Mouse (Mus musculus): ENCODE measurements around the gene Nr1i3. TPM values are rescaled to one million over a fixed set of nuclear protein-coding genes. Genes with fewer than 3 reads are reported as not detected.

Nr1i3 gene
- polyA plus RNA-seq (2015; fragmentation: Nextera tagmentation; extraction: Ambion mirVana) = 0.19 and 0.23 TPM in 2 replicates

- Histone ChIP-seq H3K27me3 (ENCODE audit: control insufficient read depth, insufficient read depth, low read depth, low read length) (no peaks in the 10 kb centered on the region), H3K9ac (ENCODE audit: low read length) (no peak within 1 kb of the TSS), H3K4me1 (replicated peaks; ENCODE audit: control insufficient read depth, insufficient read depth, low read length) (no peaks in the 10 kb centered on the region), H3K4me3 (ENCODE audit: low read length) (no peak within 1 kb of the TSS), H3K27ac (ENCODE audit: low read length) (no peak within 1 kb of the TSS), H3K36me3 (ENCODE audit: control insufficient read depth, insufficient read depth, low read length) (no peaks in the 10 kb centered on the region), H3K9me3 (ENCODE audit: control insufficient read depth, low read length) (no peaks in the 10 kb centered on the region), H3K4me2 (ENCODE audit: low read depth, low read length) (no peak within 1 kb of the TSS)
- WGBS = 66% methylated on average over 10 of the region's 10 CpGs
- no peak for ATAC-seq (ENCODE audit: low read depth)
Measured at GRCm38 (mm10) chr1:171213801-171214496, at the start of gene Nr1i3. Nr1i3 (plus strand) TSS chr1:171213970.

- ATAC-seq (ENCODE audit: low read depth) = no peak
- H3K9ac ChIP-seq (ENCODE audit: low read length) = no peak overlapping the region
- H3K9me3 ChIP-seq (ENCODE audit: control insufficient read depth, low read length) = no peaks in the 10 kb centered on the region
- H3K4me2 ChIP-seq (ENCODE audit: low read depth, low read length) = no peak overlapping the region
- 34% methylated on average over 3 of the region's 3 CpGs for WGBS
- no peak overlapping the region for H3K27ac ChIP-seq (ENCODE audit: low read length)
- H3K4me1 ChIP-seq (replicated peaks; ENCODE audit: control insufficient read depth, insufficient read depth, low read length) = peaks cover 2% of the 10 kb centered on the region; the same call in 1 of the 2 replicates
- no peaks in the 10 kb centered on the region for H3K36me3 ChIP-seq (ENCODE audit: control insufficient read depth, insufficient read depth, low read length)
- H3K4me3 ChIP-seq (ENCODE audit: low read length) = no peak overlapping the region
- H3K27me3 ChIP-seq (ENCODE audit: control insufficient read depth, insufficient read depth, low read depth, low read length) = no peaks in the 10 kb centered on the region
Measured at GRCm38 (mm10) chr1:171164258-171164657, 49.5 kb upstream of the Nr1i3 start.

GRCm38 (mm10) chr1:171165629-171166345 is 48.0 kb upstream of the Nr1i3 start:
- Histone ChIP-seq H3K4me2 (ENCODE audit: low read depth, low read length) (no peak overlapping the region), H3K36me3 (ENCODE audit: control insufficient read depth, insufficient read depth, low read length) (no peaks in the 10 kb centered on the region), H3K27me3 (ENCODE audit: control insufficient read depth, insufficient read depth, low read depth, low read length) (no peaks in the 10 kb centered on the region), H3K4me3 (ENCODE audit: low read length) (no peak overlapping the region), H3K9ac (ENCODE audit: low read length) (no peak overlapping the region), H3K4me1 (replicated peaks; ENCODE audit: control insufficient read depth, insufficient read depth, low read length) (no peaks in the 10 kb centered on the region; the same call in 1 of the 2 replicates), H3K9me3 (ENCODE audit: control insufficient read depth, low read length) (no peaks in the 10 kb centered on the region), H3K27ac (ENCODE audit: low read length) (no peak overlapping the region)
- WGBS = 56% methylated on average over 5 of the region's 5 CpGs
- no peak for ATAC-seq (ENCODE audit: low read depth)

GRCm38 (mm10) chr1:171168906-171169305 is 44.9 kb upstream of the Nr1i3 start:
- Histone ChIP-seq H3K4me1 (replicated peaks; ENCODE audit: control insufficient read depth, insufficient read depth, low read length) (no peaks in the 10 kb centered on the region), H3K36me3 (ENCODE audit: control insufficient read depth, insufficient read depth, low read length) (no peaks in the 10 kb centered on the region), H3K9me3 (ENCODE audit: control insufficient read depth, low read length) (no peaks in the 10 kb centered on the region), H3K4me3 (ENCODE audit: low read length) (no peak overlapping the region), H3K9ac (ENCODE audit: low read length) (no peak overlapping the region), H3K27ac (ENCODE audit: low read length) (no peak overlapping the region), H3K4me2 (ENCODE audit: low read depth, low read length) (no peak overlapping the region), H3K27me3 (ENCODE audit: control insufficient read depth, insufficient read depth, low read depth, low read length) (no peaks in the 10 kb centered on the region)
- 85% methylated on average over 12 of the region's 12 CpGs for WGBS
- ATAC-seq (ENCODE audit: low read depth) = no peak

GRCm38 (mm10) chr1:171169913-171170312 is 43.9 kb upstream of the Nr1i3 start:
- Histone ChIP-seq H3K27ac (ENCODE audit: low read length) (no peak overlapping the region), H3K4me2 (ENCODE audit: low read depth, low read length) (no peak overlapping the region), H3K4me1 (replicated peaks; ENCODE audit: control insufficient read depth, insufficient read depth, low read length) (no peaks in the 10 kb centered on the region), H3K9me3 (ENCODE audit: control insufficient read depth, low read length) (no peaks in the 10 kb centered on the region), H3K36me3 (ENCODE audit: control insufficient read depth, insufficient read depth, low read length) (no peaks in the 10 kb centered on the region), H3K27me3 (ENCODE audit: control insufficient read depth, insufficient read depth, low read depth, low read length) (no peaks in the 10 kb centered on the region), H3K4me3 (ENCODE audit: low read length) (no peak overlapping the region), H3K9ac (ENCODE audit: low read length) (no peak overlapping the region)
- WGBS = 30% methylated on average over 3 of the region's 3 CpGs
- ATAC-seq (ENCODE audit: low read depth) = no peak

- Histone ChIP-seq H3K4me3 (ENCODE audit: low read length) (no peak overlapping the region), H3K9me3 (ENCODE audit: control insufficient read depth, low read length) (no peaks in the 10 kb centered on the region), H3K27me3 (ENCODE audit: control insufficient read depth, insufficient read depth, low read depth, low read length) (no peaks in the 10 kb centered on the region), H3K9ac (ENCODE audit: low read length) (no peak overlapping the region), H3K36me3 (ENCODE audit: control insufficient read depth, insufficient read depth, low read length) (no peaks in the 10 kb centered on the region), H3K4me2 (ENCODE audit: low read depth, low read length) (no peak overlapping the region), H3K27ac (ENCODE audit: low read length) (peak overlapping the region; percentile 86), H3K4me1 (replicated peaks; ENCODE audit: control insufficient read depth, insufficient read depth, low read length) (no peaks in the 10 kb centered on the region)
- 54% methylated on average over 3 of the region's 3 CpGs for WGBS
- peak; percentile 67; the same call in 1 of the 2 replicates for ATAC-seq (ENCODE audit: low read depth)
Measured at GRCm38 (mm10) chr1:171171138-171171537, 42.6 kb upstream of the Nr1i3 start.

- Histone ChIP-seq H3K4me2 (ENCODE audit: low read depth, low read length) (no peak overlapping the region), H3K27ac (ENCODE audit: low read length) (no peak overlapping the region), H3K9ac (ENCODE audit: low read length) (no peak overlapping the region), H3K9me3 (ENCODE audit: control insufficient read depth, low read length) (no peaks in the 10 kb centered on the region), H3K36me3 (ENCODE audit: control insufficient read depth, insufficient read depth, low read length) (no peaks in the 10 kb centered on the region), H3K4me1 (replicated peaks; ENCODE audit: control insufficient read depth, insufficient read depth, low read length) (no peaks in the 10 kb centered on the region), H3K27me3 (ENCODE audit: control insufficient read depth, insufficient read depth, low read depth, low read length) (no peaks in the 10 kb centered on the region), H3K4me3 (ENCODE audit: low read length) (no peak overlapping the region)
- ATAC-seq (ENCODE audit: low read depth) = no peak
- 92% methylated on average over 8 of the region's 8 CpGs for WGBS
Measured at GRCm38 (mm10) chr1:171172779-171173178, 41.0 kb upstream of the Nr1i3 start.

- Histone ChIP-seq H3K27me3 (ENCODE audit: control insufficient read depth, insufficient read depth, low read depth, low read length) (no peaks in the 10 kb centered on the region), H3K27ac (ENCODE audit: low read length) (no peak overlapping the region), H3K36me3 (ENCODE audit: control insufficient read depth, insufficient read depth, low read length) (no peaks in the 10 kb centered on the region), H3K9me3 (ENCODE audit: control insufficient read depth, low read length) (no peaks in the 10 kb centered on the region), H3K9ac (ENCODE audit: low read length) (no peak overlapping the region), H3K4me2 (ENCODE audit: low read depth, low read length) (no peak overlapping the region), H3K4me3 (ENCODE audit: low read length) (no peak overlapping the region), H3K4me1 (replicated peaks; ENCODE audit: control insufficient read depth, insufficient read depth, low read length) (no peaks in the 10 kb centered on the region)
- WGBS = 51% methylated on average over 5 of the region's 5 CpGs
- no peak for ATAC-seq (ENCODE audit: low read depth)
Measured at GRCm38 (mm10) chr1:171179487-171180171, 34.1 kb upstream of the Nr1i3 start.

GRCm38 (mm10) chr1:171183025-171183424 is 30.7 kb upstream of the Nr1i3 start:
- no peaks in the 10 kb centered on the region for H3K9me3 ChIP-seq (ENCODE audit: control insufficient read depth, low read length)
- H3K4me3 ChIP-seq (ENCODE audit: low read length) = no peak overlapping the region
- ATAC-seq (ENCODE audit: low read depth) = no peak
- no peaks in the 10 kb centered on the region for H3K27me3 ChIP-seq (ENCODE audit: control insufficient read depth, insufficient read depth, low read depth, low read length)
- no peak overlapping the region for H3K4me2 ChIP-seq (ENCODE audit: low read depth, low read length)
- H3K27ac ChIP-seq (ENCODE audit: low read length) = no peak overlapping the region
- H3K36me3 ChIP-seq (ENCODE audit: control insufficient read depth, insufficient read depth, low read length) = no peaks in the 10 kb centered on the region
- no peak overlapping the region for H3K9ac ChIP-seq (ENCODE audit: low read length)
- no peaks in the 10 kb centered on the region for H3K4me1 ChIP-seq (replicated peaks; ENCODE audit: control insufficient read depth, insufficient read depth, low read length)
- WGBS = 74% methylated on average over 3 of the region's 3 CpGs

Measured in lung, embryonic 16.5 days (tissue).